Mouse (Mus musculus): Measurements from ENCODE around the gene Mcpt9. TPM values are rescaled to one million over a fixed set of nuclear protein-coding genes. Genes with fewer than 3 reads are reported as not detected.
"Not testable (repeated sequence)": the region's sequence is repeated elsewhere in the genome, so short reads cannot be mapped to it uniquely, and the experiment has no call there.

Gene Mcpt9
- total RNA-seq (2014; fragmentation: Nextera tagmentation) (not detected in 2 replicates), total RNA-seq (2017) (not detected in 2 replicates)

DNA sequence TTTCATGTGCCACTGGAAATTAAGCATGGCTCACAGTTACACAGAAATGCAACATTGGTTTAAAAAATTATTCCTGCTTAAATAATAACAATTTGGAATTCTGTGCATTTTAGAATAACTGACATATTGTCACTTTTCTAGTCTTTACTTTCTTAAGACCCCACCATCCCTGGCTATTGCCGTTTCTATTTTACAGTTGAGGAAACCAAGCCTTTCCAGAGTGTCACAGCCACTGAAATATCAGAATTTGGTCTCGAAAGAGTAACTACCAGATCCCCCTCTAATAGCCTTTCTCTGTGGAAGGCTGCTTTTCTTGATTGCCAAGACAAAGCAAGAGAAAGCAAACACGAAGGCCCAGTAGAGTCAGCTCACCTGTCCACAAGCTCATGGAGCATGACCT lies at the start of gene Mcpt9:
TSS of gene Mcpt9 (minus strand) at position 101 of the 400 bp plus-strand sequence.
- not testable (repeated sequence) for ATAC-seq (replicated peaks; ENCODE audit: low FRiP score, low TSS enrichment, poor library complexity, severe bottlenecking)

DNA sequence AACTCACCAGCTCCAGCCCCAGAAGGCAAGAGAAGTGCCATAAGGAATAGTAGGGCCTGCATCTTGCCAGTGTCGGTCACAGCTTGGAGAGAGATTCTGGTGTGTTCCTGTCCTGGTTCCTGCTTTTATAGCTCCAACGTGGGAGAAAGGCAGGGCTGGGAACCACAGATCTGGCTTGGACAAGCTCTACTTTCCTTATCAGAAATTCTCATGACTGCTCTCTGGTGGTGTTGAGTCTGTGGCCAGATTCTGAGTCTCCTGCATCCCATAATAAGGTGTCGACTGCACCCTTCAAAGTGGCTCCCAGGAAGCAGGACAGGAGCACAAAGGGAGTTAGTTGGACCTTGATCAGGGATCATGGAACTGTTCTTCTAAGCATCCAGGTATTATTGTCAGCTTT lies 31.9 kb upstream of the Mcpt9 start, which contains the start of gene Mcpt4:
TSS of gene Mcpt4 (minus strand) at position 101 of the 400 bp plus-strand sequence.
- ATAC-seq (replicated peaks; ENCODE audit: low FRiP score, low TSS enrichment, poor library complexity, severe bottlenecking): not testable (repeated sequence)

DNA sequence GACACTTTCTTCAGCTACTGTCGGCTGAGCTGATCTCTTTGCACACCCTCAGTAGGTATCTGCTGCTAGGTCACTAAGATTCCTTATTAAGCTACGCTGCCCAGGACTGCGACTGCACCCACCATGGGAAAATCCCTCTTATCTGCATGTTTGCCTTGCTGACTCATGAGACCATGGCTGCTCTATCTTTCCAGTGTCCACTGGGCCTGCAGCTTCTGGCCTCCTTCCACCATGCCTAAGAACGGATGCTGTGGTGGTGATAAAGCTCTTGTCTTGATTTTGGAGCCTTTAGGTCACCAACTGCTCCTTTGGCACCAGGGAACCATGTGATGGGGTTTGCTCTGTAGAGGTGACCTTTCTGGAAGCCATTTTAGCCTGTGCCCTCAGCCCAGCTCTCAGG lies 27.4 kb upstream of the Mcpt9 start:
- peak; percentile 77 for ATAC-seq (replicated peaks; ENCODE audit: low FRiP score, low TSS enrichment, poor library complexity, severe bottlenecking)

DNA sequence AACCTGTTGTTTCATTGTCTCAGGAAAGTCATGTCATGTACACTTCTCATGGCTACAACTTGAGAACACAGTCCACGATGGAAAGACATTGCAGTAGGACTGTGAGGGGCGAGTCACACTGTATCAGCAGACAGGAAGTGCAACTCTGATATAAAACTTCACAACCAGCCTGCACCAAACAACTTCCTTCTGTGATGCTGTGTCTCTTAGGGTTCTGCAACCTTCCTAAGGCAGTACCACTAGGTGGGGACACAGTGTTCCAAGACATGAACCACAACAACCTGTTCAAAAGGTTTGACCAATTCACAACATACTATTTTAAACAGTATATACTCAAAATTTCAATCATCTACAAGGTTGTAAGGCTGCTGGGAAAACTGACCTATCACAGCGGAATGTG lies 25.1 kb upstream of the Mcpt9 start:
- ATAC-seq (replicated peaks; ENCODE audit: low FRiP score, low TSS enrichment, poor library complexity, severe bottlenecking): no peak

- peak; percentile 77 for ATAC-seq (replicated peaks; ENCODE audit: low FRiP score, low TSS enrichment, poor library complexity, severe bottlenecking)
Measured at GRCm38 (mm10) chr14:56041792-56042191, 11.5 kb upstream of the Mcpt9 start, which contains the start of gene Mcpt2. Gene Mcpt2 (plus strand): TSS chr14:56042041.

GRCm38 (mm10) chr14:56034433-56034832 lies 4.1 kb upstream of the Mcpt9 start:
- ATAC-seq (replicated peaks; ENCODE audit: low FRiP score, low TSS enrichment, poor library complexity, severe bottlenecking): no peak

GRCm38 (mm10) chr14:56021305-56021704 lies 9.0 kb downstream of the Mcpt9 start:
- peak; percentile 98 for ATAC-seq (replicated peaks; ENCODE audit: low FRiP score, low TSS enrichment, poor library complexity, severe bottlenecking)

- ATAC-seq (replicated peaks; ENCODE audit: low FRiP score, low TSS enrichment, poor library complexity, severe bottlenecking): no peak
Measured at GRCm38 (mm10) chr14:56019446-56019845, 10.8 kb downstream of the Mcpt9 start.

- not testable (repeated sequence) for ATAC-seq (replicated peaks; ENCODE audit: low FRiP score, low TSS enrichment, poor library complexity, severe bottlenecking)
Measured at GRCm38 (mm10) chr14:56017671-56018070, 12.6 kb downstream of the Mcpt9 start, which contains the start of gene Mcpt1. Gene Mcpt1 (plus strand): TSS chr14:56017971.

GRCm38 (mm10) chr14:56013924-56014323 lies 16.4 kb downstream of the Mcpt9 start:
- ATAC-seq (replicated peaks; ENCODE audit: low FRiP score, low TSS enrichment, poor library complexity, severe bottlenecking): no peak

DNA sequence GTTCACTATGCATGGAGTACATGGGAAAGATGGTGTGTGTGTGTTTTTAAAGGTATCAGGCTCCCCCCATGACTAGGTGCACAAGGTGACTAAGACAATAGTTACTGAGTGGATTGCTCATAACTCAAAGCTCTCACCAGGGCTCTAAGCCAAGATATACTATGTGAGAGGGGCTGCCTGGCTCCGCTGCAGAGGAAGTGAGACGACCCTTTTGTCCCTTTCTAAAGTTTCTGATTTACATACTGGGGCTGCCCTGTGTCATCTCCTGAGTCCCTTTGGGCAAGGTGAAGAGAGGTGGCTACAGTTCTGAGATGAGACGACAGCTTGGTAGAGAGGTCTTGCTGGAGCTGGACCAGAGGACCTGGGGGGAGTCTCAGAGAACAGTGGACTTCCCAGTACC lies 17.1 kb downstream of the Mcpt9 start:
- no peak for ATAC-seq (replicated peaks; ENCODE audit: low FRiP score, low TSS enrichment, poor library complexity, severe bottlenecking)

DNA sequence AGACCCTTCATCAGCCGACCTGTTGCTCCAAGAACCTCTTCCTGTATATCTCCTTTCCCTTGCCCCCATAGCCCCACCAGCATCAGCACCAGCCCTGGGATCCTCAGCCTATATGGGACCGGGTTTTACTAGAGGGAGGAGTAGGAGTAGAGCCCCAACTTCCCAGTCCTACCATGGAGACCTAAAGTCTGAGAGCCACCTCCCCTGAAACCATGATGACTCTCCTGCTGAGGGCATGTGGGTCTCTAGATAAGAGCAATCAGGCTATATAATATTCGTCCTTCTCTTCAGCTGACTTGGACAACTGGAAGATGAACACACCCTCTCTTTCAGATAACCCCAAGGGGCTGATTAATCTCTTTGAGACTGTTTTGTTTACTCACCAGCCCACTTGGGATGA lies 42.8 kb downstream of the Mcpt9 start:
- ATAC-seq (replicated peaks; ENCODE audit: low FRiP score, low TSS enrichment, poor library complexity, severe bottlenecking): peak; percentile 93

Other genes starting within 250 kb of the Mcpt9 start
- not detected in 2 replicates for gene Adcy4, start 246.4 kb downstream of the Mcpt9 start, total RNA-seq (2014; fragmentation: Nextera tagmentation)
- gene Adcy4, start 246.4 kb downstream of the Mcpt9 start, total RNA-seq (2017): not detected in 2 replicates
- gene Ripk3, start 241.6 kb downstream of the Mcpt9 start, total RNA-seq (2014; fragmentation: Nextera tagmentation): 55.7 and 87.0 TPM in 2 replicates
- 8.9 and 23.1 TPM in 2 replicates for gene Ripk3, start 241.6 kb downstream of the Mcpt9 start, total RNA-seq (2017)
- not detected in 2 replicates for gene Nfatc4, start 207.4 kb downstream of the Mcpt9 start, total RNA-seq (2014; fragmentation: Nextera tagmentation)
- not detected in 2 replicates for gene Nfatc4, start 207.4 kb downstream of the Mcpt9 start, total RNA-seq (2017)
- gene Nynrin, start 176.5 kb downstream of the Mcpt9 start, total RNA-seq (2014; fragmentation: Nextera tagmentation): 1.9 and 2.7 TPM in 2 replicates
- 1.2 and 2.0 TPM in 2 replicates for gene Nynrin, start 176.5 kb downstream of the Mcpt9 start, total RNA-seq (2017)
- not detected in 2 replicates for gene Cbln3, start 146.1 kb downstream of the Mcpt9 start, total RNA-seq (2014; fragmentation: Nextera tagmentation)
- not detected in 2 replicates for gene Cbln3, start 146.1 kb downstream of the Mcpt9 start, total RNA-seq (2017)
- gene Khnyn, start 145.5 kb downstream of the Mcpt9 start, total RNA-seq (2014; fragmentation: Nextera tagmentation): 10.9 and 12.1 TPM in 2 replicates
- gene Khnyn, start 145.5 kb downstream of the Mcpt9 start, total RNA-seq (2017): 8.7 and 16.3 TPM in 2 replicates
- 7.8 and 17.0 TPM in 2 replicates for gene Sdr39u1, start 130.2 kb downstream of the Mcpt9 start, total RNA-seq (2014; fragmentation: Nextera tagmentation)
- gene Sdr39u1, start 130.2 kb downstream of the Mcpt9 start, total RNA-seq (2017): 3.9 and 6.7 TPM in 2 replicates
- gene Cma1, start 85.8 kb downstream of the Mcpt9 start, total RNA-seq (2014; fragmentation: Nextera tagmentation): 1.4 TPM in 1 of 2 replicates, not detected in the other
- 1.1 TPM in 1 of 2 replicates, not detected in the other for gene Cma1, start 85.8 kb downstream of the Mcpt9 start, total RNA-seq (2017)
- not detected in 2 replicates for gene Cma2, start 79.5 kb downstream of the Mcpt9 start, total RNA-seq (2014; fragmentation: Nextera tagmentation)
- gene Cma2, start 79.5 kb downstream of the Mcpt9 start, total RNA-seq (2017): not detected in 2 replicates
- not detected in 2 replicates for gene Mcpt1, start 12.5 kb downstream of the Mcpt9 start, total RNA-seq (2014; fragmentation: Nextera tagmentation)
- gene Mcpt1, start 12.5 kb downstream of the Mcpt9 start, total RNA-seq (2017): not detected in 2 replicates
- not detected in 2 replicates for gene Mcpt2, start 11.5 kb upstream of the Mcpt9 start, total RNA-seq (2014; fragmentation: Nextera tagmentation)
- gene Mcpt2, start 11.5 kb upstream of the Mcpt9 start, total RNA-seq (2017): not detected in 2 replicates
- not detected in 2 replicates for gene Mcpt4, start 31.8 kb upstream of the Mcpt9 start, total RNA-seq (2014; fragmentation: Nextera tagmentation)
- gene Mcpt4, start 31.8 kb upstream of the Mcpt9 start, total RNA-seq (2017): not detected in 2 replicates
- not detected in 2 replicates for gene Mcpt8, start 54.8 kb upstream of the Mcpt9 start, total RNA-seq (2014; fragmentation: Nextera tagmentation)
- 1.2 TPM in 1 of 2 replicates, not detected in the other for gene Mcpt8, start 54.8 kb upstream of the Mcpt9 start, total RNA-seq (2017)
- gene Ctsg, start 72.1 kb upstream of the Mcpt9 start, total RNA-seq (2014; fragmentation: Nextera tagmentation): 2.8 TPM in 1 of 2 replicates, not detected in the other
- gene Ctsg, start 72.1 kb upstream of the Mcpt9 start, total RNA-seq (2017): 3.5 and 16.0 TPM in 2 replicates
- not detected in 2 replicates for gene Gzme, start 90.1 kb upstream of the Mcpt9 start, total RNA-seq (2014; fragmentation: Nextera tagmentation)
- gene Gzme, start 90.1 kb upstream of the Mcpt9 start, total RNA-seq (2017): not detected in 2 replicates
- gene Gzmd, start 102.1 kb upstream of the Mcpt9 start, total RNA-seq (2014; fragmentation: Nextera tagmentation): not detected in 2 replicates
- not detected in 2 replicates for gene Gzmd, start 102.1 kb upstream of the Mcpt9 start, total RNA-seq (2017)
- gene Gzmg, start 129.1 kb upstream of the Mcpt9 start, total RNA-seq (2014; fragmentation: Nextera tagmentation): not detected in 2 replicates
- not detected in 2 replicates for gene Gzmg, start 129.1 kb upstream of the Mcpt9 start, total RNA-seq (2017)
- not detected in 2 replicates for gene Gzmn, start 144.1 kb upstream of the Mcpt9 start, total RNA-seq (2014; fragmentation: Nextera tagmentation)
- not detected in 2 replicates for gene Gzmn, start 144.1 kb upstream of the Mcpt9 start, total RNA-seq (2017)
- gene Gzmf, start 180.9 kb upstream of the Mcpt9 start, total RNA-seq (2014; fragmentation: Nextera tagmentation): not detected in 2 replicates
- gene Gzmf, start 180.9 kb upstream of the Mcpt9 start, total RNA-seq (2017): not detected in 2 replicates
- gene Gzmc, start 204.2 kb upstream of the Mcpt9 start, total RNA-seq (2014; fragmentation: Nextera tagmentation): not detected in 2 replicates
- gene Gzmc, start 204.2 kb upstream of the Mcpt9 start, total RNA-seq (2017): not detected in 2 replicates
- 1.1 TPM in 1 of 2 replicates, not detected in the other for gene Gzmb, start 231.8 kb upstream of the Mcpt9 start, total RNA-seq (2014; fragmentation: Nextera tagmentation)
- 0.33 and 1.8 TPM in 2 replicates for gene Gzmb, start 231.8 kb upstream of the Mcpt9 start, total RNA-seq (2017)